Mouse (Mus musculus) layer of hippocampus, adult 2 months (tissue): ENCODE data around the gene Gapdh. TPM values are rescaled to one million over a fixed set of nuclear protein-coding genes. Genes with fewer than 3 reads are reported as not detected.
"Not testable (repeated sequence)": the region's sequence is repeated elsewhere in the genome, so short reads cannot be mapped to it uniquely, and the experiment has no call there.

ENCODE experiments used
- DNase-seq, 2 experiments: peaks; one replicate each; pipeline ENCODE4 v3.0.0; 2022; ENCODE audit warnings: low spot score in 2 of 2
- H3K27ac ChIP-seq: fragments of 200-600 bp; 2 replicates; pipeline ENCODE4 v1.8.1; 2022
- H3K4me3 ChIP-seq: fragments of 200-600 bp; 2 replicates; pipeline ENCODE4 v1.8.1; 2022; ENCODE audit warnings: mild to moderate bottlenecking
- CTCF ChIP-seq: fragments of 200-600 bp; conservative IDR thresholded peaks from 2 replicates; pipeline ENCODE4 v1.8.1; 2022; ENCODE audit warnings: antibody characterized with exemption, mild to moderate bottlenecking, moderate library complexity
- total RNA-seq, 2 experiments: library from RNA; stranded (reverse); gene quantifications; 2 replicates each; pipeline ENCODE4 v1.2.3; 2021

The Gapdh gene
- total RNA-seq, 2 experiments from 2014 or later = 2,438 to 2,531 TPM

GRCm38 (mm10) chr6:125163801-125164657 is 2.2 kb downstream of the Gapdh start:
- peak; percentile 39 to 58 for DNase-seq
- H3K27ac ChIP-seq = peak overlapping the region; percentile 98
- TF ChIP-seq CTCF = no peak
- peak overlapping the region; percentile 99 for H3K4me3 ChIP-seq

GRCm38 (mm10) chr6:125162615-125163305 is 3.5 kb downstream of the Gapdh start:
- not testable (repeated sequence) for DNase-seq
- peak overlapping the region; percentile 26; the same call in 1 of the 2 replicates for H3K4me3 ChIP-seq

GRCm38 (mm10) chr6:125161971-125162370 is 4.3 kb downstream of the Gapdh start:
- DNase-seq = peak in 1 of 2 experiments; percentile 79
- TF ChIP-seq CTCF = peak; percentile 73
- not testable (repeated sequence) for H3K27ac ChIP-seq, H3K4me3 ChIP-seq

More at GRCm38 (mm10) chr6:125162615-125163305, 3.5 kb downstream of the Gapdh start:
- H3K27ac ChIP-seq = peak overlapping the region; percentile 46; the same call in 1 of the 2 replicates

GRCm38 (mm10) chr6:125160854-125161760 is 5.2 kb downstream of the Gapdh start:
- H3K27ac ChIP-seq = peak overlapping the region; percentile 60

GRCm38 (mm10) chr6:125160558-125160853 is 5.8 kb downstream of the Gapdh start:
- Histone ChIP-seq H3K4me3 (no peak overlapping the region), H3K27ac (peak overlapping the region; percentile 60; the same call in 1 of the 2 replicates)
- no peak for DNase-seq
- no peak for TF ChIP-seq CTCF

More at GRCm38 (mm10) chr6:125160854-125161760, 5.2 kb downstream of the Gapdh start:
- no peak overlapping the region for H3K4me3 ChIP-seq
- TF ChIP-seq CTCF = no peak
- DNase-seq = no peak

- DNase-seq = no peak
- Histone ChIP-seq H3K27ac (peak overlapping the region; percentile 60; the same call in 1 of the 2 replicates), H3K4me3 (no peak overlapping the region)
- no peak for TF ChIP-seq CTCF
These were observed 6.3 kb downstream of the Gapdh start for GRCm38 (mm10) chr6:125159773-125160557.

- TF ChIP-seq CTCF = no peak
- Histone ChIP-seq H3K4me3 (no peak overlapping the region), H3K27ac (no peak overlapping the region)
- DNase-seq = no peak
These were observed 7.2 kb downstream of the Gapdh start for GRCm38 (mm10) chr6:125158944-125159492.

- TF ChIP-seq CTCF = no peak
- Histone ChIP-seq H3K4me3 (no peak overlapping the region), H3K27ac (peak overlapping the region; percentile 25; the same call in 1 of the 2 replicates)
- DNase-seq = no peak
These were observed 9.2 kb downstream of the Gapdh start for GRCm38 (mm10) chr6:125156903-125157614.

GRCm38 (mm10) chr6:125156491-125156890 is 9.8 kb downstream of the Gapdh start:
- Histone ChIP-seq H3K27ac (no peak overlapping the region), H3K4me3 (no peak overlapping the region)
- DNase-seq = no peak
- no peak for TF ChIP-seq CTCF

- H3K4me3 ChIP-seq = no peak overlapping the region
- DNase-seq = no peak
- no peak overlapping the region for H3K27ac ChIP-seq
- no peak for TF ChIP-seq CTCF
These were observed 11.0 kb downstream of the Gapdh start for GRCm38 (mm10) chr6:125155262-125155661.

GRCm38 (mm10) chr6:125154550-125154949 is 11.7 kb downstream of the Gapdh start:
- no peak for DNase-seq
- no peak overlapping the region for H3K27ac ChIP-seq
- no peak overlapping the region for H3K4me3 ChIP-seq
- TF ChIP-seq CTCF = peak; percentile 60
